Mouse (Mus musculus) heart, postnatal 14 days (tissue): ENCODE measurements around the gene Sprr2a1. TPM values are rescaled to one million over a fixed set of nuclear protein-coding genes. Genes with fewer than 3 reads are reported as not detected.
"Not testable (repeated sequence)": the region's sequence is repeated elsewhere in the genome, so short reads cannot be mapped to it uniquely, and the experiment has no call there.

Source experiments
- DNase-seq, 2 experiments: peaks; one replicate each; pipeline ENCODE4 v3.0.0; 2021 to 2022
- intact Hi-C: fragments of 180-260 bp; cut with DNase I; formaldehyde crosslinking; loops from one replicate; pipeline ENCODE4 v1.15.1; 2025
- long read RNA-seq, 2 experiments: library from polyadenylated mRNA; stranded (forward); transcript quantifications; one replicate each; pipeline ENCODE4 v2.0.0; 2021
- total RNA-seq, 2 experiments: library from RNA; stranded (reverse); gene quantifications; 2 replicates each; pipeline ENCODE4 v1.2.3; 2021

The Sprr2a1 gene
- total RNA-seq: not detected
- long read RNA-seq, experiment 1: 0 reads
- long read RNA-seq, experiment 2, partial matches to known transcripts: 0 of 1 reads
- long read RNA-seq, experiment 2, other reads (novel, unspliced or antisense): 0 of 1 reads

GRCm38 (mm10) chr3:92215569-92215968 is at the start of gene Sprr2a1, which contains the start of gene Sprr2a2:
Sprr2a1 (plus strand) TSS chr3:92215799.
Sprr2a2 (plus strand) TSS chr3:92215920.
- intact Hi-C loops, DNase-seq: not testable (repeated sequence)

- intact Hi-C loops: no loop called here
- no peak for DNase-seq
Observed at GRCm38 (mm10) chr3:92169847-92170246, 45.8 kb upstream of the Sprr2a1 start.

- DNase-seq: no peak
- intact Hi-C loops: no loop called here
Observed at GRCm38 (mm10) chr3:92176880-92177279, 38.7 kb upstream of the Sprr2a1 start.

- intact Hi-C loops: no loop called here
Observed at GRCm38 (mm10) chr3:92195512-92196200, 19.9 kb upstream of the Sprr2a1 start.

GRCm38 (mm10) chr3:92211133-92211925 is 4.3 kb upstream of the Sprr2a1 start:
- intact Hi-C loops, DNase-seq: not testable (repeated sequence)

More at GRCm38 (mm10) chr3:92195512-92196200, 19.9 kb upstream of the Sprr2a1 start:
- DNase-seq: no peak

- intact Hi-C loops, DNase-seq: not testable (repeated sequence)
Observed at GRCm38 (mm10) chr3:92212059-92212458, 3.5 kb upstream of the Sprr2a1 start.

GRCm38 (mm10) chr3:92213651-92214050 is 1.9 kb upstream of the Sprr2a1 start:
- intact Hi-C loops, DNase-seq: not testable (repeated sequence)

- DNase-seq, intact Hi-C loops: not testable (repeated sequence)
Observed at GRCm38 (mm10) chr3:92219031-92219430, 3.4 kb downstream of the Sprr2a1 start.

- DNase-seq, intact Hi-C loops: not testable (repeated sequence)
Observed at GRCm38 (mm10) chr3:92223708-92224107, 8.1 kb downstream of the Sprr2a1 start.

GRCm38 (mm10) chr3:92227410-92227809 is 11.8 kb downstream of the Sprr2a1 start:
- DNase-seq, intact Hi-C loops: not testable (repeated sequence)

- intact Hi-C loops, DNase-seq: not testable (repeated sequence)
Observed at GRCm38 (mm10) chr3:92236463-92237189, 21.0 kb downstream of the Sprr2a1 start.

GRCm38 (mm10) chr3:92238736-92239135 is 23.1 kb downstream of the Sprr2a1 start:
- DNase-seq, intact Hi-C loops: not testable (repeated sequence)

GRCm38 (mm10) chr3:92239197-92239596 is 23.6 kb downstream of the Sprr2a1 start:
- intact Hi-C loops, DNase-seq: not testable (repeated sequence)

GRCm38 (mm10) chr3:92244833-92245232 is 29.2 kb downstream of the Sprr2a1 start:
- DNase-seq, intact Hi-C loops: not testable (repeated sequence)

- intact Hi-C loops, DNase-seq: not testable (repeated sequence)
Observed at GRCm38 (mm10) chr3:92246245-92246644, 30.6 kb downstream of the Sprr2a1 start.

GRCm38 (mm10) chr3:92248494-92248893 is 32.9 kb downstream of the Sprr2a1 start:
- intact Hi-C loops: not testable (repeated sequence)

GRCm38 (mm10) chr3:92250450-92250849 is 34.9 kb downstream of the Sprr2a1 start:
- DNase-seq, intact Hi-C loops: not testable (repeated sequence)

More at GRCm38 (mm10) chr3:92248494-92248893, 32.9 kb downstream of the Sprr2a1 start:
- DNase-seq: not testable (repeated sequence)

GRCm38 (mm10) chr3:92253860-92254259 is 38.3 kb downstream of the Sprr2a1 start:
- DNase-seq, intact Hi-C loops: not testable (repeated sequence)

GRCm38 (mm10) chr3:92258526-92258925 is 42.9 kb downstream of the Sprr2a1 start:
- DNase-seq, intact Hi-C loops: not testable (repeated sequence)

GRCm38 (mm10) chr3:92263462-92263861 is 47.9 kb downstream of the Sprr2a1 start:
- intact Hi-C loops, DNase-seq: not testable (repeated sequence)
